Mouse (Mus musculus) CD8-positive naive resting alpha-beta T cell, adult 2 months (primary cell): ENCODE measurements around the gene Kcnip4.

Experiments
- DNase-seq, 2 experiments: peaks; one replicate each; pipeline ENCODE4 v3.0.0; 2022; ENCODE audit warnings: low read depth in 2 of 2, low spot score in 2 of 2

Gene Kcnip4

GRCm38 (mm10) chr5:48599481-48600040, 925.1 kb downstream of the Kcnip4 start:
- no peak for DNase-seq

GRCm38 (mm10) chr5:48588014-48588413, 936.7 kb downstream of the Kcnip4 start:
- no peak for DNase-seq

- DNase-seq = no peak
Measured at GRCm38 (mm10) chr5:48583431-48583830, 941.3 kb downstream of the Kcnip4 start.

DNA sequence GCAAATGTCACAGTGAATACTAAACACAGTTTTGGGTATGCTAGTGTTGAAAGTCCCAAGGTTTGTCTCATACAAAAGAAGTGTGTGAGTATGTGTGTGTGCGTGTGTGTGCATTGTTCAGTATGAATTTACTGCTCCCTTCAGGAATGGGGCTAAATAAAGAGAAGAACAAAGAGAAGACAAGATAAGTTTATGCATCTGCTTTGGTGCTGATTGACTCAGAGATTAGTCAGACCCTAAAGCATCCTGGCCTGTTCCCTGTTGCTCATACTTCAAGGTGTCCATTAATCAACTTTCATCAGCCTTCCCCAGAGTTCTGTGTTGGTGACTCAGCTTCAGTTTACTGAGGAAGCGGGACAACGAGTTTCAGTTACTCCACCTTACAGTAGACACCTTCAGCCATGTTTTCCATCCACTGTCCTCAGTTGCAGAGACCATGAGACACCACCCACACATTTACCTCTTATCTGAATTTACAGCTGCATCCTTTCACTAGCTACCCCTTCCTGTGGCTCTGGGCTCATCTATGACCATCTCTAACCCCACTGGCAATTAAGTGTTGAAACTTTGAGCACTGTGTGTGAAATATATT, 960.6 kb downstream of the Kcnip4 start:
- no peak for DNase-seq

DNA sequence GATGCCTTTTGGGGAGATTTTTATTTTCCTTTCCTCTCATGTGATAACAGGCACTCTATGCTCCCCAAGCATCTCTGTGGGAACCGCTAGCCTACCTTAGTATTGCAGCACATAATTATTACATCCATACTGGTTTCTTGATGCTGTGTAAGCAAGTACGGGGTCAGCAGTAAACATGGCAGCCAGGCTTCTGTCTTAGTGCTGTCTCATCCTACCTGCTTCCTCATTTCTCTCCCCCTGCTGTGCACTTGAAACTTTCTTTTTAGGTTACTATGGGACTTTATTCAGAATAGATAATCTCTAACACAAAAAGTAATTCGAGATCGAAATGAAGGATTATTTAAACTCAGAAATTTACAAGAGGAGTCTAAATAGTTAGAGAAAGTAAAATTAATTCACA, 973.0 kb downstream of the Kcnip4 start:
- no peak for DNase-seq

DNA sequence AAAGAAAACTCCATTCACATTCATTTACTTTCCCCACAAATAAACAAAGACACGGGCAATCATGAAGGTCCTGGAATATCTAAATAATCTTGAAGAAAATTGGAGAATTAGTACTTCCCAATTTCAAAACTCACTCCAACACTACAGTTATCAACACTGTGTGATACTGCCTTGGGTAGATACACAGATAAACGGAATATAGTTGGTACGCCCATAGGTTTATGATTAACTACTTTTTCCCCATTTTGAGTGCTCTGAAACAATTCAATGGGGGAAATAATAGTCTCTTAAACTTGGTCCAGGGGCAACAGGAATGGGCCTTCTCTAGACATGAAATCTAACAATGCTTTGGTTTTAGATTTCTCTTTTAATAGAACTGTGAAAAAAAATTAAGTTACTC, 978.9 kb downstream of the Kcnip4 start:
- DNase-seq = no peak

DNA sequence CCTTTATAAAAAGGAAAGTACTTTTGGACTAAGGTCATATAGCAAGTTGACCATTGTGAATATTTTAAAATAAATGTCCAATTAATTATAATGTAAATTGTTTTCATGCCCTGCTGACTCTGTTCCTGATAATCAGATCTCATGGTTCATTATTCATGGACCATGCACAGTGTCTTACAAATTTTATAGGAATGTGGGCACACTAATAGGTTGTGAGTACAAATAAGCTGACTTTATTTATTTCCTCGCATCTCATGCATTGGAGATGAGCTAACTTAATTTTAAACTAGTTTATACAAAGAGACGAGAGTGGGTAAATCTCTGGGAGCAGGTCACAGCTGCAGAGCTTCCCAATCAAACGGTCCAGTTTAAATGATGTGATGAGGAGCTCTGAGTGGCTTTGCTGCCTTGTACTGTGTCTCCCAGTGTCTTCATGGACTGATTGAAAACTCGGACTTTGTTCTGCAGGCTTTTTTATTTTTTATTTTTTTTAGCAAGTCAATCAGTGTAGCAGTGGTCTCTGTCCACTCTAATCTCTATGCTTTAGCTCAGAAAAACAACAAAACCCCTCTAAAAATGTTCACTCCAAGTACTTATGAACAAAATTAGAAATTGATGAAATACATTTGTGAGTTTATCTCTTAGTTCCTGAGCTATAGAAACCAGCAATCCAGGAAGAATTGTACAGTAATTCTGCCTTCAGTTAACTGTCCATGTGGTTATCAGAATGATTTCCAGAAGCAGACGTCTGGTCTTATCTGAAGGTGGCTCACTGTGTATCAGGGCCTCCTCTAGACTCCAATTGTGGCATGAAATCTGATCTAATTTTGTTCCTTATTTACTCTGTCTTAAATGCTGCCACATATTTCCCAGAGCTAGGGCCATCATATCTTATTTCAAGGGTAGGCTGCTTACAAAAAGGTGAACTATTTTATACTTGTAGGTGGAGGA, 979.6 kb downstream of the Kcnip4 start:
- DNase-seq = no peak

DNA sequence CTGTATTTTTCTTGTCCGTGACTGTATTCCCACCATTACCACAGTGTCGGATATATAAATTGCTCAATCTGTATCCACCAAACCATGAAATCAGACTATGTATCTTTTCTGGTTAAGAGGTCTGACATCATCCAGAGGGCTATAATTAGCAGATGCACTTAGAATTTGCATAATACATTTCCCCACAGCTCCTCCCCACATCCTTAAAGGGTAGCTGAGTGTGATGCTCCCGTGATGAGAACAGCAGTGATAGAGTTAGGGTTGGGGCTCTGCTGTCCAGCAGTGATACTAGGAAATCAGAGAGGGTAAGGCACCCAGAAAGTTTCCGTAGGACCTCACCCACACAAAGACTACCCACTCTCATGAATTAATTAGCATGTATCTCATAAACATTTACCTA, 1006.7 kb downstream of the Kcnip4 start:
- DNase-seq = no peak

GRCm38 (mm10) chr5:48513354-48513753, 1011.4 kb downstream of the Kcnip4 start:
- DNase-seq = no peak

GRCm38 (mm10) chr5:48511357-48511756, 1013.4 kb downstream of the Kcnip4 start:
- no peak for DNase-seq

- DNase-seq = no peak
Measured at GRCm38 (mm10) chr5:48510241-48510640, 1014.5 kb downstream of the Kcnip4 start.

DNA sequence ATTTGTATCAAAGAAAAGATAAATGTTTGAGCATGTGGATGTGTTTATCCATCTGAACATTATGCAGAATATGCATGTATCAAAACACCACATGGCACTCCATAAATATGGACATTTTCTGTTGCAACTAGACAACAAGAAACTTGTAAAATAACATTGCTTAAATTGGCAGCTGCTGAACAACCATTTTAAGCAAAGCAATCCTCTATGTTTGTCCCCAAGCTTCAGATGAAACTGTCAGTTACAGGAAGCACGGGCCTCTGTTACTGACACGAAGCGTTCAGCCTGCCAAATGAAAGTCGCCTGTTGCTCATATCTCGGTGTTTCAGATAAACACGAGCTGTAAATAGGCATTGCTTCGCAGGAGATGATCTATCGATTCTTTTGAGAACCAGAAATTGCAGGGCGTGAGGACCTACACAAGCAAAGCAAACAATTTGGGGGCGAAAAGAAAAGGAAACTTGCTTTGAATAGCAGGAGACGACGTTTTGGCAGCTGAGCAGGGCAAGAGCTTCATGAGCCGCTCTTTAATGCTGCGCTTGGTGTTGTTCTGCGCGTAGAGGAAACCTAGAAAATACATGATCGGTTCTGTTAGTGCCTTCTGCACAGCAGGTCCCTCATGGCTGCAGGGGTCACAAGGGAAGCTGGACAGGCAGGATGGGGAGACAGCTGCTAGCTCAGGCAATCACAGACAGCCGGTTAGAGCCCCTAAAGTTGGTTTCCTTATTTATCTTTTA, 1015.3 kb downstream of the Kcnip4 start:
- no peak for DNase-seq

GRCm38 (mm10) chr5:48503094-48503493, 1021.6 kb downstream of the Kcnip4 start:
- no peak for DNase-seq

GRCm38 (mm10) chr5:48502442-48502841, 1022.3 kb downstream of the Kcnip4 start:
- no peak for DNase-seq

GRCm38 (mm10) chr5:48500204-48500603, 1024.5 kb downstream of the Kcnip4 start:
- DNase-seq = no peak

GRCm38 (mm10) chr5:48490864-48491477, 1033.7 kb downstream of the Kcnip4 start:
- DNase-seq = no peak

DNA sequence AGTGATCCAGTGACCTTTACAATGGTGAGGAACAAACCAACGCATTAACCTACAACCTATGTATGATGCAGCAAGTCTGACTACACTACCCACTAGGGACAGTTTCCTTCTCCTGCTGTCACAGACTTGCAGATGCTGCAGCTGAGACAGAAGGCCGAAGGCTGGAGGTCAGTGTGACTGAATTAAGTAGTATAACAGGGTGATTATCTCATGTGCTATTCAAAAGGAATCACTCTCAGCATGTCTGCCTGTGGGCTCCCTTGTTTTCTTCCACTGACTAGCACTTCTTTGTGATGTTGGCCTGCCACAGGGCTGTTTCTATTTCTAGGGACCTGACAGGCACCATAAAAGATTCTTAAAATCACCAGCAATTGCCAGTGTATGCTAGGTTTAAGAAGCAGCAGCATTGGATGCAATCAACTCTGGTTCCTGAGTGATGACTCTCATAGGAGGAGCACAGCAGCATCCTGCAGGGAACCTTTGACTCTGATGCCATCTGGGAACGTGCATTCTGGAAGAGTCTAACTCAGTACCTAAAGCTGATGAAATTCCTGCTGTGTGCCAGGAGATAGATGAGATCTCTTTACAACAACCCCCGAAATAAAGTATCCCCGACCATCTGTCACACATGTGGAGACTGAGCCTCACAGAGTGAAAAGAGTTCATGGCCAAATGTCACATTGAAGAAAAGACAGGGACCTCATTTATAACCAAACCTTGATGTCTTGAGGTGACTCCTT, 1035.0 kb downstream of the Kcnip4 start:
- no peak for DNase-seq

- no peak for DNase-seq
Measured at GRCm38 (mm10) chr5:48483112-48483511, 1041.6 kb downstream of the Kcnip4 start.

DNA sequence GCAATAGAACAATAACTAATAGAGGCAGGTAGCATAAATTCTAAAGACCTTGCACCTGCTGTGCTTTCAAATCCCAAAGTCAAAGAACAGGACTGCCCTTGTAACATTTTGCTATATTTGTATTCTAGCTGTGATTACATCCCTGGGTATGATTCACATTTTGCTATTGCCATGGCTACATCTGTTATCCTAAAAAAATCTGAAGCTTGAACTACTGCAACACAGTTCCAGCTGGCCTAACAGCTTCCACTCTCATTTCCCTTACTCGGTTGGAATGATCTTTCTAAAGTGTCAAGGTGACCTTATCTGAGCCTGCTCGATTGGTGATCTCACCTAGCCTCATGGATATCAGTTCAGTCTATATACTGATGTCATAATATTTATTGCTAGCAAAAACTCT, 1064.5 kb downstream of the Kcnip4 start:
- no peak for DNase-seq

DNA sequence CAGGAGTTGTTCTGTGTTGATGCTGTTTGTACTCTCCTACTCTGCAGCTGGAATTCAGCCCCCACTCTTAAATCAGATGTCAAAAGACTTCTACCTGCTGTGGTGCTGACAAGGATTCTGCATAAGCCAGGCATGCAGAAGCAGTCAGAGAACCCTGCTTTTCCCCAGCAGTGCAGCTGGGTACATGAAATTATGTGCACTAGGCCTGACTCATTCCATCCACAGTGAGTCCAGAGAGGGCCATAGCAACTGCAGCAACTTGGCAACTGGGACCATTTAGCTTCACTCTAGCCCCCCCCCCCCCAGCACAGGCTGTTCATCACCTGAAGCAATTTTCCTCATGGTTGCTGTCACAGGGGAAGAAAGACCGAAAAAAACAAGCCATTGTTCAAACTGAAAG, 1075.8 kb downstream of the Kcnip4 start:
- DNase-seq = no peak
